Mouse (Mus musculus) urinary bladder, postnatal 36 days (tissue): ENCODE measurements around the gene Itpka.
"Not testable (repeated sequence)": the region's sequence is repeated elsewhere in the genome, so short reads cannot be mapped to it uniquely, and the experiment has no call there.

ENCODE experiments used
- DNase-seq, 2 experiments: peaks; one replicate each; pipeline ENCODE4 v3.0.0; 2022; ENCODE audit warnings: low spot score in 2 of 2, mixed read lengths in 1 of 2

Gene Itpka

DNA sequence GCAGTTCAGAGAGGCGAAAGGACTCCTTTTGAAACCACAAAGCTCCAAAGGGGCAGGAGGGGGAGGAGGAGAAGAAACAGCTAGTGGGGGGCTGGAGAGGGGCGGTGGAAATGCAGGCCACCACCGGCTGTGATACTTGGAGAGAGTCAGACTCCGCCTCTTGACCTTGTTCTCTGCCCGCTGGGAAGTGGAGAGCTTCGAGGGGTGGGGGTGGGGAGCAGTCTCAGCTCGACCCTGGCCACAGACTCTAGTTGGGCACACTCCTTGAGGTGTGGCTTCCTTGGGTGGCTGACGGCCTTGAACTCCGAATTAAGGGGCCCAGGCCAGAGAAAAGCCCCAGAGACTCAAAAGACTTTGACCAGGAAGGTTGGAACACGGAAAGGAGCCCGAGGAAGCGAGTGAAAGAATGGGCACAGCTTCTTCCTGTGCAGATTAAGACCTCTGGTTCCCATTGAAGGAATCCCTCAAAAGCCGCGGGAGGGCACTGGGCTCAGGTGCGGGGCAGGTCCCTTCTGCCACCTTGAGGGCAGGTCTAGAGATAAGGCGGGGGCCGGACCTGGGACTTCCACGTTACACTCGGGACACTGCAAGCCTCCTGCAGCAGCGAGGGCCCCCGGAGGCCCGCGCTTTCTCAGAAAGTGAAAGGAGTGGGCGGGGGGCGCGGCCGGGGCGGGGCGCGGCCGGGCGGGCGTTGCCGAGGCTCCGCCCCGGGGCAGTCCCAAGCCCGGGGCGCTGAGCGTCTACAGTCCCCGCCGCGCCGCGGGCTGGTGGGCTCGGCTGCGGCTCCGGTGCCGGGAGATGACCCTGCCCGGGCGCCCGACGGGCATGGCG lies at the start of gene Itpka:
Gene Itpka (plus strand): TSS at position 757 of the 831 bp plus-strand sequence.
- peak; percentile 35 to 37 for DNase-seq

DNA sequence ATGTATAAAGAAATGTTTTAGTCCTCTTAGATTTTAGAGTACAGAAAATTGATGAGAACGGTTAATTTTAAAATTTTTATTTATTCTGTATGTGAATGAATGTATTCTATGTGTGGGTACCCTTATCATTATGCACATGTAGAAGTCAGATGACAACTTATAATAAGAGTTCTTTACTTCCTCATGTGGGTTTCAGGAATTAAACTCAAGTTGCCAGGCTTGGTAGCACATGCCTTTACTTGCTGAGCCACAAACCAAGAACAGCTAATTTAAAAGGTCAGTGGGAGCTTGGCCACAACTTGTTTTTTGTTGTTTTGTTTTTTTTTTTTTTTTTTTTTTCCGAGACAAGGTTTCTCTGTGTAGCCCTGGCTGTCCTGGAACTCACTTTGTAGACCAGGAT lies 47.3 kb upstream of the Itpka start:
- DNase-seq, result no peak

DNA sequence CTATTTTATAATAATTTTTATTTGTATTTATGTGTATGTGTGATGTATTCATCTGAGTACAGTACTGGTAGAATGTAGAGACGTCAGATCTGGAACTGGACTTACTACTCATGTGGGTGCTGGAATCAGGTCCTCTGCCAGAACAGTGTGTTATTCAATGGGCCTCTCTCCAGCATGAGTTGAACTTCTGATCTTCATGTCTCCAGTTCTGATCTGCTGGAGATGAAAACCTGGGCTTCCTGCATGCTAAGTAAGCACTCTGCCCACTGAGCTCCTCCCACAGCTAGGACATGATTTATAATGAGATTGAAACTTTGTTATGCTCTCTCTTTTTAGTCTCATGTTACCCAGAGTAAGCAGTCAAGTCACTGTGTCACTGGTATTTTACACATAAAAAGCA lies 46.0 kb upstream of the Itpka start:
- DNase-seq, result peak in 1 of 2 experiments; percentile 4

DNA sequence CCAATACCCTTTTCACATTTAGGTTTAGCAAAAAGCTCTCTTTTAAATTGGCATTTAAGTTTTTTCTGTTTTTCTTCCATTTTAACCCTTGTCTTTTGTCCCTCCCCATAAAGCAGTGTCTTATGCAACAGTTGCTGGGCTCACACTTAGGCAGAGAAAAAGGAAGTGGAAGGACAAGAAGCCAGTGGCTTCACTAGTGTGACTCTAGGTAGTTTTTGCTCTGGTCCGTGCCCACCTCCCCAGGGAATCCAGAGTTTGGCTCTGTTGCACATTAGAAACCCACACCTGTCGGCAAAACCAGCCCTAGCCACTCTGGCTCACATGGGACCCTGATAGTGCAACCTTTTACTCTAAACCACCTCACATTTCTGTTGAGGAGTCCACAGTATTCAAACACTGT lies 43.7 kb upstream of the Itpka start:
- no peak for DNase-seq

DNA sequence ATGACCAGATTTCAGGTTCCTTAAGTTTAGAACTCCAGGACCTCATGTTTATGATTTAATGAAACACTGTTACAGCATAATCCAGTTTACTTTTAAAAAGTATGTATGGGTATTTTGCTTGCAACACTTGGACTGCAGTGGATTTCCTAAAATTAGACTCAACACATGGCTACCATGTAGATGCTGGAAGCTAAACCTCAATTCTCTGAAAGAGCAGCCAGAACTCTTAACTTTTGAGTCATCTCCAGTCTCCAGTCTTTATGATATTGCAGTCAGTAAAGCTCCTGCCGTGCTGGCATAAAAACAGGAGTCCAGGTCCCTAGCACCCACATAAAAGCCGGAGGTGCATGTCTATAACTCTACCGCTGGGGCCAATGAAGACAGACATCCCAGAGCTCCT lies 42.2 kb upstream of the Itpka start:
- no peak for DNase-seq

DNA sequence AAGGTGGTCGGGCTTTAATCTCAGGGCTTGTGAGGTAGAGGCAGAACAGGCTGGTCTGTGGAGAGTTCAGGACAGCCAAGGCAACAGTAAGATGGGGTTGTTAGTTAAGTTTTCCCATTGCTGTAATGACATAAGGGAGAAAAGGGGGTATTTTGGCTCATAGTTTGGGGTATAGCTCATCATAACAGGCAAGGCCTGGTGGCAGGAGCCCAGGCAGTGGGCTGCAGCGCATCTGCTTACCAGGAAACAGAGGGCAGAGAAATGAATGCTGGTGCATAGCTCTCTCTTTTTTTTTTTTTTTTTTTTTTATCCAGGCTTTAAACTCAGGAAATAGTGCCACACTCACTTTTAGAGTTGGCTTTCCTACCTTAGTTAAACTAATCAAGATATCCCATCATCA lies 39.0 kb upstream of the Itpka start:
- DNase-seq, result no peak

DNA sequence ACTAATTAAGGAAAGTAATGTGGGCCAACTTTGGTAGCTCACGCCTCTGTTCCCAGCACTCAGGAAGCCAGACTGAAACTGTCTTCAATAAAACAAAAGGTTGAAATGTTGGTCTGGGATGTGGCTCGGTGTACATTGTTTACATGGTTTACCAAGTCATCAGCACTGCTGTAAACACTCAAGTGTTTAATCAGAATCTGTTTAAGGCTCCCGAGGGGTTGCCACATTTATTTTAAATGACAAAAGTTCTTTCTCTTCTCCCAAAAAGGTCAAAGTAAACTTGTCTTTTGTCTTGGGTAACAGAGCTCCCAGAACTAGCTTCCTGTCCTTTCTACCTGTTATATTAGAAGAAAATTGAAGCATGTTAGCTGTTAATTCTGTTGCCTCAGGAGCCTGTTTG lies 34.5 kb upstream of the Itpka start:
- DNase-seq, result no peak

DNA sequence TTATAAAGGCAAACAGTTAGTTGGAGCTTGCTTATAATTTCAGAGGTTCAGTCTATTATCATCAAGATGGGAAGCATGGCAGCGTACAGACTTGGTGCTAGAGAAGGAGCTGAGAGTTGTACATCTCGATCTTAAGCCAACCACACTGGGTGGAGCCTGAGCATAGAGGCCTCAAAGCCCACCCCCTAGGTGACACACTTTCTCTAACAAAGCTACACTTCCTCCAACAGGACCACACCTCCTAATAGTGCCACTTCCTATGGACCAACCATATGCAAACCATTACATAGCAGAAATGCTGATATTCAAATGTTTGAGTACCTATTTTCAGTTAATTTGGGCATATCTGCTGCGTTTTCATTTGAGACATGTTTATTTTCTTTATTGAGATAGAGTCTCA lies 32.1 kb upstream of the Itpka start:
- DNase-seq, result no peak

DNA sequence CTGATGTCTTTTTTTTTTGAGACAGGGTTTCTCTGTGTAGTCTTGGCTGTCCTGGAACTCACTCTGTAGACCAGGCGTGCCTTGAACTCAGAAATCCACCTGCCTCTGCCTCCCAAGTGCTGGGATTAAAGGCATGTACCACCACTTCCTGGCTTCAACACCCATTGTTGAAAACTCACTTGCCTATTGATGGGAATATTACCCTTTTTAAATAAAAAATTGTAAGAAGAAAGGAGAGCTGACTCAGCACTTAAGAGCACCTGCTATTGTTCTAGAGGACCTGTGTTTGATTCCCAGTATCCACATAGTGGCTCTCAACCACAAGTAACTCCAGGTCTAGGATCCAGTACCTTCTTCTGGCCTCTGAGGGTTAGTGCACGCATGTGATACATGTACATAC lies 26.3 kb upstream of the Itpka start:
- DNase-seq, result not testable (repeated sequence)

DNA sequence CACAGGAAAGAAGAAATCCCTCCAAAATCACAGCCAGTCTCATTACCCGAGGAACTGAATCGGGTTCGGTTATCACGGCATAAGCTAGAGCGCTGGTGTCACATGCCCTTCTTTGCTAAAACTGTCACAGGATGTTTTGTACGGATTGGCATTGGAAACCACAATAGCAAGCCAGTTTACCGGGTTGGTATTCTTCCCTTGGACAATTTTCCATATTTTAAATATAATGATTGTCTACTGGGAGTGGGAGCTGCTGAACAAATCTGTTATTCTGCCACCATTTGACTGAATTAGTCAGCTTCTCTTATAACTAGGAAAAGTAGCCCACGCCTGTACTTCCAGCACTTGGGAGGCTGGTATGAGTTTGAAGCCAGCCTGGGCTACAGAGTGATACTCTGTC lies 21.1 kb upstream of the Itpka start:
- DNase-seq, result no peak

DNA sequence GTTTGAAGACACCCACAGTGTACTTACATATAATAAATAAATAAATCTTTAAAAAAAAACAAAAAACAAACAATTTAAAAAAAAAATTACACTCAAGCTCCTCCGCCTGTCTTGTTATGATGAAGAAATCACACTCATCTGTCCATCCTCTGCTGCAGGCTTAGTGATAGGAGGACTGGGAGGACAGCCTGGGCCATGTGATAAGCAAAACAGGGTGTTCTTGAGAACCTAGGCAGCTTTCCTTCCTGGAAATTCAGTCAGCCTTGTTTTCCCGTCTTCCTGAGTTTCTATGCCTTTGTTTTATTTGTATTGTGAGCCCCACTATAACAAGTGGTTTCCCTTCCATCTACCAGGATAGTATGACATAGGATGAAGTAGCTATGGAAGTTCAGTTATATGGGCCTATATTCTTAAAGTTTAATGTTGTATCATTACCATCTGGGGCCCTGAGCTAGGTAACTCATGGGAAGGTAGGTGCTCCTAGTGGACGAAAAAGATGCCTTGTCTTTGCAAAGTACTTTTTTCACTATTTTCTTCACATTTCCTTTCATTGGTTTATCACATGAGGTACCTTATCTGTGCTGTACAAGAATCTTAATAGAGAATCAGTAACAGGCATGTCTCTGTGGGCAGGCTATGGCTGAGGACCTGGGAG lies 14.2 kb upstream of the Itpka start:
- no peak for DNase-seq

DNA sequence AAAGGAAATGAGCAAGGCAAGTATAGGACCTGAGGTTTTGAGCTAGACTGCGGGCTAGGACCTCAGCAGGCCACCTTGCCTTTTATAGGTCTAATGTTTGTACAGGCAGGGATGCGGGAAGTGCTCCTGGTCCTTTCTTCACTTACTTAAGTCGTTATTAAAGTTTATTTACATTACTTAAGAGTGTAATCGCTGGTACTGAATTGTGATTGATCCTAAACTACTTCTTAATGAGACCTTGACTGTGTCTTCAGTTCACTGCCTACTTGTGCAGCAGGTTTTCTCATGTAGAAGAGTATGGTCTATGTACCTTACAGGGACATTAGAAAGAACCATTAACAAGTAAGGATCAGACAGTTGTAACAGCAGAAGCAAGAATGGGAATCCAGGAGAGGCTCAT lies 11.4 kb upstream of the Itpka start:
- no peak for DNase-seq

DNA sequence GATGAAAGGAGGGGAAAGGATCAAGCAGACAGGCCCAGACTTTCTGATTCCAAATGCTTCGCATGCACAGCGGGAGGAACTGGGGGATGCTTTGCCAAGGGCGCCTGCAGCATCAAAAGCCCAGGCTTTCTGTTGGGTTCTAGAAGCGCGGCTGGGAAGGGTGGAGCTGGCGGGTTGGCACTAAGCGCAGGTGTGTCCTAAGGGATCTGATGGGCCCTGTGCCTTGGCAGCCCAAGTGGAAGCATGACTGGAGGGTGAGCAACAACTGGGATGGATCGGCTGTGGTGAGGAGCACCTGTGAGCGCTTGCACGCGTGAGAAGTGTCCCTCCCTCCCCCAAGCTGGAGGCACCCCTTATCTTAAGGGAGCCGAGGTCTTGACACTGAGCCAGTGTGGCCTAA lies 5.0 kb upstream of the Itpka start:
- peak in 1 of 2 experiments; percentile 8 for DNase-seq

DNA sequence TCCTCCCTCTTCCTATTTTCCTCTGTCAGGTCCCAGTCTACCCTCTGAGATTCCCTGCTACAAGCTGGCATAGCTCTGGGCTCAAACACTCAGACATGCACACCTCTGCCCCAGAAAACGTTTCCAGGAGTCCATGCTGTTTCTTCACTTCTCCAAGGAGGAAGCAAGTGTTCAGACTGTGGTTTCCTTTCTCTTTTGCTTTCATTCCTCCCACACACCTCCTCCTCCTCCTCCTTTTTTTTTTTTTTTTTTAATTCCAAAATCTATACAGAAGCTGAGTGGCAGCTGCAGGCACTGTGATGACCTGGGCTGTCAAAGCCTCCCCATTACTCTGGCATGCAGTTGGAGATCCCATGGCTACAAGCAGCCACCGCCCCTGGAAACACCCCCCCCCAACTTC lies 1.6 kb upstream of the Itpka start:
- DNase-seq, result no peak

DNA sequence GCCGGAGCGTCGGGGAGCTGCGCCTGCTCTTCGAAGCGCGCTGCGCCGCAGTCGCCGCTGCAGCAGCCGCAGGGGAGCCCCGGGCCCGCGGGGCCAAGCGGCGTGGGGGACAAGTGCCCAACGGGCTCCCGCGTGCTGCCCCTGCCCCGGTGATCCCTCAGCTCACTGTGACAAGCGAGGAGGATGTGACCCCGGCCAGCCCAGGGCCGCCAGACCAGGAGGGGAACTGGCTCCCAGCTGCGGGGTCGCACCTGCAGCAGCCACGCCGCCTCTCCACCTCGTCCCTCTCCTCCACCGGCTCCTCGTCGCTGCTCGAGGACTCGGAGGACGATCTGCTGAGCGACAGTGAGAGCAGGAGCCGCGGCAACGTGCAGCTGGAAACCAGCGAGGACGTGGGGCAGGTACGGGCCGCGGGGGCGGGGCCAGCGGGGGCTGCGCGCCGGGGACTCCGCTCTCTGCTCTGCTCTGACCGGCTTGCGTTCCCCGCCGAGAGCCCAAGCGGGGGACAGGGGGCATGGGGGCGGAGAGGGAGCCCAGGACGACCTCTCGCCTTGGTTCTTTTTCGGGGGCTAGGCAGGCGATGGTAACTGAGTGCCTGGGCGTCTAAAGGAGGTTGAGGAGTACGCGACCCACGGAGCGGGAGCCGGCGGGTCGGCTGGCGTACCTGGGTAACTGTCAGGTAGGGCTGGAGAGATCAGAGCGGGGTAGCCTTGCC lies 481 bp downstream of the Itpka start:
- peak; percentile 13 to 18 for DNase-seq

DNA sequence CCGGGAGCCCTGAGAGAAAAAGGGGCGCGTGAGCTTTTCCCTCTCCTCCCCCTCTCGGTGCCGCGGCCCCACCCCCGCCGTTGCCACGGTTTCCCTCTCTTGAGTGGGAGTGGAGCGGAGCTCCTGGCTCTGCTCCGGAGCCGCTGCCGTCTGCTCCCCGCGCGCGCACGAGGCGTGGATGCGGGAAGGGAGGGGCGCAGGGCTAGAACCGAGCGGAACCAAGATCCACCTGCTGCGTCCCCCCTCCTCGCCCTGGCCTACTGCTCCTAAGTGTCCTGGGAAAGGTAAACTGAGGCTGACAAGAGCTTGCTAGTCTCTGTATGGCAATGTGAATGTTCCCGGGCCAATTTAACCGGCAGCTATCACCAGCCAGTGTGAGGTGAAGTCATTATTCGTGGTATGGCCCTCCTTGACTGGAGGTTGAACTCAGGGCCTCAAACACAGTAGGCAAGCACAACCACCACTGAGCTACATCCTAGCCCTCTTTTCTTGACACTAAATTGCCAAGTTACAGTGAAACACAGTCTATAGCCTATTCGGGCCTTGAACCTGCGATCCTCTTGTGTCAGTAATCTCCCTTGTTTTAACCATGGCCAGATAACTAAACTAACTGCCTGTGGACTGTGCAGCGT lies 1.2 kb downstream of the Itpka start:
- no peak for DNase-seq

DNA sequence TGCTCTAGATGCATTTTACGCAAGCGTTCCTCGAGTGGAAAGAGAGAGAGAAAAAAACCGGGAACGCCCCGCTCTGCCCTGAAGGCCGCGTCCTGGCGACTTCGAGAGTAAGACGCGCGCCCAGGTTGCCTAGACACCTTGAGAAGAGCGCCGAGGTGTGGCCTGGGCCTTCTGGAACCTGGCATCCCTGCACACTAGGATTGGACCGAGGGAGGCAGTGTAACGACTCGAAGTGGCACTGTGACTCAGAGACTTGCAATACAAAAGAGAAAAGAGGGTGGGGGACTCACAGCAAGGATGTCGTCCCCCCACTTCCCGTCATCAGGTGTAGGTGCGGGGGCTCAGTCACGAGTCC lies 1.6 kb downstream of the Itpka start:
- DNase-seq, result no peak

DNA sequence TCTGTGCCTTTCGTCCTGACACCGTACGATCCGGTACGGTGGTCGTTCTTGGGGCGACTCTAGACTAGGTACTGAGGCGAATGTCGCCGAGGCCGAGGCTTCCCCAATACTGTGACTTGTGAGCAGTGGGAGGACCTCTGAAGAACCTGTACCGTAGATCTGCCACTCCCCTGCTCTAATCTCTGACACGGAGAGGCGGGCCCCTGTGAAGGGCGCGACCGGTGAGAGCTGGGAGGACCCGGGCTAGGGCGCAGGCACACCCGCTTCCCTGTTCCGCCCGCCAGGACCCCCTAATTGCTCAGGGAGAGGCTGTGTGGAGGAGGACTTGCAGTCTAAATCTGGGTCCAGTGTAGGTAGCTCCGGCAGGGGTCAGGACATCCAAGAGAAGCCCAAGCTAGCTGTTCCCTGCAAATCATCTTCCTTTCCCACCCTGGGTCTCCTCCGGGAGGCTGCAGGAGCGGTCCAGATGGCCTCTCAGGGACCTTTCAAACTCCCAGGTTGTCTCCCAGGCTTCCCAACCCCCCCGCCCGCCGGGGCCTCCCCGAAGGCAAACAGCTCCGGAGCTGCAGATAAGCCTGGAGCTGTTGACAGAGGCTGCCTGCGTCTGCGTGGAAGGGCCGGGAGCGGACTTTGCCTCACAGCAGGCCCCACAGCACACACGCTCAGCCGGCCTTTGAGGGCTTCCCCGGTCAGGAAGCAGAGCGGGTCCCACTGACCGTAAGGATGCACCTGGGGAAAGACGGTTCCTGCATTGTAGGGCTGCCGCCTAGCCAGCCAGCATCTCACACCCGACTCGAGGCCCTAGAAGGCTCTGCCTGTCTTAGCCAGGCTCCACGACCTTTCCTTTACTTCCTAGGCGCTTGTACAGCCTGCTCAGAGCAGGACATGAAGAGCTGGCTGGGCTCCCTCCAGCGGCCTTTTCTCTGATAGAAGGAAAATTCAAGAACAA lies 2.3 kb downstream of the Itpka start:
- peak; percentile 43 to 53 for DNase-seq

DNA sequence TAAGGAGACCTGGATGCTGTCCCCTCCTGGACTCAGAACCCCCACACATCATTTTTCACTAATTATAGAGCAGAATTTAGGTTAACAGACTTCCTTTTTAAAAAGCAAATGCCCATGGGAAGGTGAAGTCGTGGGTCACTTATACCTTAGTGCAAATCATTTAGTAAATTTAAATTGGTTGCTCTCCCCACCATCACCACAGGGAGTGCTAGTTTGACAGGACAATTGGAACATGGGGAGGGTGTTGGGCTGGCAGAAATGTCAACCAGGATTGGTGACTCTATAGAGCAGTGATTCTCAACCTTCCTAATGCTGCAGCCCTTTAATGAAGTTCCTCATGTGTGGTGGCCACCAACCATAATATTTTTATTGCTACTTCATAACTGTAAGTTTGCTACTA lies 3.1 kb downstream of the Itpka start:
- DNase-seq, result no peak

DNA sequence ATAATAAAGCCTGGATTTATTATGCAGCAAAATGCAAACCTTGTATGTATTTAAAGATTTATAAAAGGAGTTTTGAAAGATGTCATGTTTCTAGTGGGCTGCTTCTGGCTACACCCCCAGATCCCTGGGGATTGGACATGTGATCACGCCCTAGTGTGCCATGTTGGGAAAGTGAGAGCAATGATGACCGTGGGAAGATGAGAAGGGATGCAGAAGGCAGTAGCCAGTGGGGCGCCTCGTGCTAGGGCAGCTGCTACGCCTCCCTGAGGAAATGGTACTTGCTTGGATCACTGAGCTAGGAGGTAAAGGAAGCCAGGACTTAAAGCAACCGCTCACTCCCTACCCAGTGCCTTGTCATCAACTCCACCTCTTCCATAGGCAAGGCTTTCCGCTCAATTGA lies 5.4 kb downstream of the Itpka start:
- no peak for DNase-seq

DNA sequence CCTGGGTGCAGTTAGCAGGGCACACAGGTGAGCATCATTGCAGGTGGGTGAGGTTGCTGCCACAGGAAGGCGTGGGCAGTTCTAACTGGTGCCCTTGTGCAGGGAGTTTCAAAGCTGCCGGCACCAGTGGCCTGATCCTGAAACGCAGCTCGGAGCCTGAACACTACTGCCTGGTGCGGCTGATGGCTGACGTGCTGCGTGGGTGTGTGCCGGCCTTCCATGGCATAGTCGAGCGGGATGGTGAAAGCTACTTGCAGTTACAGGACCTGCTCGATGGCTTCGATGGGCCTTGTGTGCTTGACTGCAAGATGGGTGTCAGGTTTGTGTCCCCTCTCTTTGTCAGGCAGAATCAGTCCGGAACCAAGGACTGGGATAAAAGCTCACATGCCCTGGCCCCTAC lies 7.1 kb downstream of the Itpka start:
- no peak for DNase-seq
